Mouse (Mus musculus): ENCODE results near the gene Gm43518.

Gm43518 gene

DNA sequence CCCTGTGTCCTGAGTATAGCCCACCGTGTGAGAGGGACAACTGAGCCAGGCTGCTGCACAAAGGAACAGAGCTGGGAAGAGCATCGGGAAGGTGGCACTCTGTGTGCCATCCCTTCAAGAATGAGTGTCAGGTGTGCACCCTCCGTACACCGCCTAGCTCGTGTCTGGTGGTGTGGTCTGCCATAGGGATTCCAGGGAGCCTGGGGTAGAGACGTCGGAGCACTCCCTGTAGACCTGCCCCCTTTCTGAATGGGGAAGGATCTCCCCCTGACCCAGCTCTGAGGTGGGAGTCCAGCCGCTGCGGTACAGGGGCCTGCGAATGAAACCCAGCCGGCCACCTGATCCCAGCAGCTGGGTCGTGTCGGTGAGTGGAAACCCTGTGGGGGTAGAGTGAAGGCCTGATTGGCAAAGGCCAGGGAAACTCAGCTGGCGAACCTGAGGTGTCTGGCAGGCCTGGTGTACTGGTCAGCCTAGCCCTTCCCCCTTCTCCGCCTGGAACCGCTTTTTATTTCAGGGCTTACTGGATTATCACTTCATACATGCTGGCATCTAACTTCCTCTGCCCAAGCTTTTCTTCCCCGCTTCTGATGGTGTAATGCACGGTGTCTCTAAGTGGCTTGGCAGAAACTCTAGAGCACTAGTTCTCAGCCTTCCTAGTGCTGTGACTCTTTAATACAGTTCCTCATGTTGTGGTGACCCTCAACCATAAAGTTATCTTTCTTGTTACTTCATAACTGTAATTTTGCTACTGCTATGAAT is 52.2 kb downstream of the Gm43518 start:
- no peak for DNase-seq

DNA sequence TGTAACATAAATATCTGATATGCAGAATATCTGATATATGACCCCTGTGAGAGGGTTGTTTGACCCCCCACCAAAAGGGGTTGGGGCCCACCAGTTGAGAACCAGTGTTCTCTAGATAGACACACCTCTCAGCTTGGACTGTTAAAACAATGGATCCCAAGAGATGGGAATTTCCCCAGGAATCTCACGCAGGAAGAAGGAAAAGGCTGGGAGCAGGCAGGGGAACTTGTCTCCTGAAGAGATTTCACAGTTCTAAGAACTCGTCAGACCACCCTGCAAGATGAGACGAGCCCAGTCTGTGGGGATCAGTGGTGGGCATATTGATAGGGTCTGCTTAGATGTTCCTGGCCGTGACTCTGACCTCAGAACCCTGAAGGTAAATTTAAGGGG is 52.8 kb downstream of the Gm43518 start:
- no peak for DNase-seq

DNA sequence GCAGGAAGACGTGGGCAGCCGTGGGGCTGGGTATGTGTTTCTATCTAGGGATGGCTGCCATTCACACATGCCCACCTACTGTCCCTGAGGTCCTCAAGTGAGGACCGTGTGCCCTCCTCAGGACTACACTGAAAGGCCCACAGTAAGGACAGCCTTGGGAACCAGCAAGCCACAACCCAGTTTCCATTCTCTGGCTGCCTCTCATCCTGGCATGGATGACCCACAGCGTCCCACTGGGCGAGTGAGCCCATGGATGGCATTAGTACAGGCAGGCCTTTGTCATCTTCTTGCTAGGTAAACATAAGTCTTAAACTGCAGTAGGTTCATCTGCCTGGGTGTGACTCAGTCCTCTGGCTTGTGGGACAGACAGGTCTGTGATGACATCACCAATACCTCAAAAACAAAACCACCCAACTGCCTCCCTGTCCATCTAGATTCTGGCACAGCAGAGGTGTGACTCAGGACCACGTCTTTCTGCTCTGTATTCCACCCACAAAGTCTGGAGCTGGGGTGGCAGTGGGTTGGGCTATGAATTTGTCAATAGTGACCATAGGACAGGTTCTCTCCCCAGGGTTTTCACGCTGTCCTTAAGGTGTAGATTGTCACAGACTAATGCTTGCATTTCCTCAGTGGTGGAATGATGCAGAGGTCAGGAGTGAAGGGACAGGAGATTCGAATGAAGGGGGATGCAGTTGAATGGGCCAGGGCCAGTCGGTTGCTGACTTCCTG is 53.5 kb downstream of the Gm43518 start:
- DNase-seq: no peak

DNA sequence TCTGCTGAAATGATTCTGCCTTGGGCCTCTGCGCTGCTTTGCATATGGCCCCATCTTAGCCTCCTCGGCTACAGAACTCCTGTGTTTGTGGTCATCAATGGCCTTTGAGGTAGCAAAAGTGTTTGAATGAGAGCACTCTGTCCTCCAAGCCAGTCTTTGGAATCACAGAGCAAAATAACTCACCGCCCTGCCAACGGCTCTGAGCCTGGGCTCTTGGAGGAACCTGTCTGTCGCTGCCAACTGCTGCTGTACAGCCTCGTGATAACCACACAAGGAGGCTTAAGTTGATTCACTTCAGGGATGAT is 54.0 kb downstream of the Gm43518 start:
- no peak for DNase-seq

DNA sequence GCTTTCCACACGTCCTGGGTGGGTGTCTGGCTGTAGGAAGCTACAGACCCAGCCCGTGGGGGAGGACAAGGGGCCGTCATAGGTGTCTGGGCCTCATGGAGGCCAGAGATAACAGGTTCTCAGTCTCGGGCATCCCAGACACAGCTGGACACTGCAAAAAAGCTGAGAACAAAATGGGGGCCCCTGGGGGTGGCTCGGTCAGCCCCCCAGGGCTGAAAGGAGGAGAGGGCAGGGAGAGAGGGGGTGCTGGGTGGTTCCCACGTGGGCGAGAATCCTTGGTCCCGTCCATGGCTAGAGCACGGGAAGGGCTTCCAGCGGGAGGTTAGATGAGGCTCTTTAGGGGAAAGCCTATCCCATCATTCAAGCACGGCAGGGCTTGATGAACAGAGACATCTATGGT is 55.6 kb downstream of the Gm43518 start:
- no peak for DNase-seq

DNA sequence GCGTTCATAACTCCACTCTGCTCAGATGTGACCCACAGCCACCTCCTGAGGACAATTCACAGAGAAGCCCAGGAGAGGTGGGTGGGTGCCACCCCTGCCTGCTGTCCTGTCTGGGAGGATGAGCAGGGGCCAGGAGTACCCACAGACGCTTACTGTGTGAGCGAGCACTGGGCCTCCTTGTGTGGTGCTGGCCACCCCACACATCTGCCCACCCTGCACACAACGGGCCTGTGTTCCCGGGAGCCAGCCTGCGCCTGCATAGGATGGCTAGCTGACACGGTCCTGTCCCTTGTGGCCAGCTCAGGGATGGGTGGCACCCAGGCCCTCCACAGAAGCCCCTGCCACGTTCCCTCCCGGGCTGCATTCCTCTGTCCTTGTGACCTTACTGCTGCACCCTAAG is 58.2 kb downstream of the Gm43518 start:
- no peak for DNase-seq

DNA sequence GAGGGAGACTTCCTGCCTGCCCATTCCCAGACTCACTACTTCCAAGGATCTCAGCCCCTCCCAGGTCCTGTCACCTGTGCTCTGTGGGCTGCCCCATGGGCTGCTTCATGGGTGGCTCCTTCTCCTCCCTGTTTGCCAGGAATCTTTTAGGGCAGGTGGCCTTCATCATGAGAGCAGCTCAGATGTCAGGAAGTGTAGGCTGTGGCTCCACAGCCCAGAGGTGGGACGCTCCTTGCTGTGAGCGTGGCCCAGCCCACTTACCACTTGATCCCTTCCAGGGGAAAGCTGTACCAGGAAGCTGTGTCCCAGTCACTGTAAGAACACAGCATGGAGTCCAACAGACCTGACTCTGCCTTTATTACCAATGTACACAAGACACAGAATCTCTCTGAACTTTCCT is 59.7 kb downstream of the Gm43518 start:
- no peak for DNase-seq

DNA sequence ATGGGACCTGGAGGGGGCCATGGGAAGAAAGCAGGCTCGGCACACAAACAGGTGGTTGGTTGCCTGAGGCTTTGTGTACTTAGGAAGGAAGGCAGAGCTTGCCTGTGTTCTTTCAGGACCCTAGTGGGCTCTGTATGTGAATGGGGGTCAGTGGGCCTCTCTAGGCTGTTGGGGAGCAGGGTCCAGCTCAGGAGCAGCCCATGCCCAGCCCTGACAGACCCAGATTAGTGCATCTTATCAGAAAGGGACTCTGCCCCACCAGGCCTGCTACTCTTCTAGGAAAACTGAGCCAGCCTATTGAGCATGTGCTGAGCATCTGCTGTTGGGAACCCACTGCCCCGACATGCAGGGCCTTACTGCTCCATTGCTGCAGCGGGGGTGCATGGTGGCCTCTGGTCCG is 60.3 kb downstream of the Gm43518 start:
- no peak for DNase-seq
